Mouse (Mus musculus): ENCODE data around the gene Ndufaf3.

The Ndufaf3 gene

DNA sequence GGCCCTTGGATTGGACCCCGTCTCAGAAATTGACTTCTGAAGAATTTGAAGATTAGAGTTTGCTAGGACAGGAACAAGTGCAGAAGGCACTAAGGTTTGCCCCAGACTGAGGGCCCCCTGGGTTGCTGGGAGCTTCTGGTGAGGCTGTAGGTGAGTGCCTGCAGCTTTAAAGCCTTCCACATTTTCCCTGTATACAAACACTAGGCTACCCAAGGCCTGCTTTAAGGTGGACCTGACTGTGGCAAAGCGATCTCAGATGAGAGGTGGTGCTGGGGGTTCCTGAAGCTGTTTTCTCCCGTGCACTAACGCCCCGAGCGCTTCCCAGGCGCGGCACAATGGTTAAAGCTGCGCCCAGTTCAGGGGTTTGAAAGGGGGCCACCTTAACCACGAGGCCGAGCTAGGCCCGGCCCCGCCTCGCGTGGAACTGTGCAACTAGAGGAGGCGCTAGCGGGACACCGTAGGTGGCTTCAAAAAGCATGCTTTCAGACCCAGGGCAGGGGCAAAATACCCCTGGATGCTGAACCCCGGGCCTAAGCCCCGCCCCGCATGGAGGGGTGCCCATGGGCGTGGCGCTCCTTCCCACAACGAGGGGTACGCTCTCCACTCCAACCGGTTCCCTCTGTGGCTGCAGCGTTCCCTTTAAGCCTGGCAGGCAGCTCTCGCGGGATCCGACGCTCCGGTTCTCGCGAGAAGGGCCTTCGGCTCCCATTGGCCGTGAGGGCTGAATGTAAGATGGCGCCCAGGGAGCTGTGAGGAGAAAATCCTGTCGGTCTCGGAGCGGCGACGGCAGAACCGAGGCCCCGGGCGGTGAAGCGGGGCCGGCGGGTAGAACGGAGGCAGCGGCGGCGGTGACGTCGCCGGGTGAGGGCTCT is 50.6 kb downstream of the Ndufaf3 start, which contains the start of gene Qrich1:
Gene Qrich1, plus strand, starts transcription at position 427 of the 872 bp plus-strand sequence.
- peak; percentile 96 for DNase-seq
